Mouse (Mus musculus) E14TG2a.4 (cell line): ENCODE measurements around the gene Cenpm.

Experiments used
- CTCF ChIP-seq: conservative IDR thresholded peaks from 2 replicates; pipeline ENCODE4 v1.5.1; 2014; ENCODE audit warnings: low read length
- NANOG ChIP-seq: IDR thresholded peaks from 2 replicates; pipeline ENCODE4 v1.6.1; 2014; ENCODE audit warnings: borderline replicate concordance, low read length, mixed read lengths
- POU5F1 ChIP-seq: IDR thresholded peaks from 2 replicates; pipeline ENCODE4 v1.6.1; 2014; ENCODE audit warnings: low read length, borderline replicate concordance

- TF ChIP-seq CTCF, result no peak
- TF ChIP-seq POU5F1, result no peak
- no peak for TF ChIP-seq NANOG
These were observed 820 bp downstream of the Cenpm start for GRCm38 (mm10) chr15:82243742-82244114.
